ENCODE assay signal across 7 mouse cellular contexts in the genomic region with DNA sequence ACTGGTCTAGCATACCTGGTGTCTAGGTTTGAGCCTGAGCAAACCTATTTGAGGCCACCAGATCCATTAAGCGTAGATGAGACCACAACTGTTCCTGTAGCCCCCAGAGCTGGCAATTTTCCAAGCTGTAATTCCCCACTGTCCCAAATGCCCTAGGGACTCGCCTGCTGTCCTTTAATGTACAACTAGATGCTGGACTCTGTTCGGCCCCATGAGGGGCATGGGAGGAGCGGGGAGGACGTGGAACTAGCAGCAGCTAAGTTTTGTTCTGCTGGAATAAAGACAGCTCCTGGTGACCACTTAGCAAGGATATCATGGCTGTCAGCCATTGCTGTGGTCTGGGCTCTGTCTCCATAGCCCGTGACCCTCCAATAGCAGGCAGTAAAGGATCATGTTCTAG. TPM values are rescaled to one million over a fixed set of nuclear protein-coding genes. Genes with fewer than 3 reads are reported as not detected.
DNase-seq lines count a peak whose midpoint lies in the region; ATAC-seq and TF ChIP-seq lines count a peak whose summit lies in the region.
"Not testable (repeated sequence)": the region's sequence is repeated elsewhere in the genome, so short reads cannot be mapped to it uniquely, and the experiment has no call there.
"Had no signal": no experiment of that assay in that cellular context is flagged by ENCODE, and none has a peak within 500 bp of the region (broad histone marks: within the 10 kb centered on the region; RNA-seq: fewer than 3 reads in every experiment).

No protein-coding gene starts in this region.

- not testable (repeated sequence) for H3K4me1 ChIP-seq in kidney, embryonic 15.5 days; kidney, postnatal 0 days (replicated peaks; ENCODE audit: insufficient read depth, low read length); liver, embryonic 13.5 days (replicated peaks); liver, embryonic 15.5 days (replicated peaks); liver, postnatal 0 days (ENCODE audit: insufficient read depth)

- peak; percentile 77 for ATAC-seq in kidney, embryonic 15.5 days (replicated peaks; ENCODE audit: low FRiP score)
- peak; percentile 84 for ATAC-seq in kidney, postnatal 0 days (replicated peaks; ENCODE audit: low FRiP score, low read depth)
- ATAC-seq in liver, embryonic 13.5 days (ENCODE audit: low read depth) = peak; percentile 57; the same call in 1 of the 2 replicates
- ATAC-seq in liver, embryonic 15.5 days (ENCODE audit: insufficient read depth) = peak; percentile 68
- 0 out of 2 replicates have a peak, but pooled peaks have one; percentile 43 for ATAC-seq in liver, postnatal 0 days

- H3K36me3 ChIP-seq in kidney, embryonic 15.5 days; kidney, postnatal 0 days (ENCODE audit: insufficient read depth, low read length); liver, embryonic 13.5 days; liver, embryonic 15.5 days (replicated peaks); liver, postnatal 0 days (replicated peaks; ENCODE audit: insufficient read depth, low read length): not testable (repeated sequence)

- not testable (repeated sequence) for H3K9me3 ChIP-seq in kidney, embryonic 15.5 days (replicated peaks); kidney, postnatal 0 days (replicated peaks; ENCODE audit: low read length); liver, embryonic 13.5 days (replicated peaks); liver, embryonic 15.5 days (replicated peaks); liver, postnatal 0 days (ENCODE audit: low read length)

- not testable (repeated sequence) for H3K4me3 ChIP-seq in kidney, embryonic 15.5 days (replicated peaks); kidney, postnatal 0 days (replicated peaks; ENCODE audit: low read depth, low read length); liver, embryonic 13.5 days (replicated peaks); liver, embryonic 15.5 days (replicated peaks); liver, postnatal 0 days (ENCODE audit: low read depth, low read length)

- DNase-seq in kidney, postnatal 0 days (ENCODE audit: low spot score); liver, embryonic 13.5 days; liver, postnatal 0 days: not testable (repeated sequence)

- TF ChIP-seq EP300 in liver, postnatal 0 days (IDR thresholded peaks at IDR 0.05; ENCODE audit: low read depth) = not testable (repeated sequence)

- not testable (repeated sequence) for H3K27ac ChIP-seq in kidney, embryonic 15.5 days; kidney, postnatal 0 days; liver, embryonic 13.5 days; liver, embryonic 15.5 days (replicated peaks); liver, postnatal 0 days (ENCODE audit: low read depth)

- not testable (repeated sequence) for H3K27me3 ChIP-seq in kidney, embryonic 15.5 days; kidney, postnatal 0 days (ENCODE audit: insufficient read depth, low read length); liver, embryonic 13.5 days; liver, embryonic 15.5 days; liver, postnatal 0 days (ENCODE audit: insufficient read depth, low read length)

- H3K9ac ChIP-seq in kidney, embryonic 15.5 days; kidney, postnatal 0 days (ENCODE audit: low read depth, low read length); liver, embryonic 13.5 days; liver, embryonic 15.5 days; liver, postnatal 0 days (replicated peaks): not testable (repeated sequence)

- H3K4me2 ChIP-seq in kidney, embryonic 15.5 days; kidney, postnatal 0 days (ENCODE audit: low read length); liver, embryonic 13.5 days; liver, embryonic 15.5 days; liver, postnatal 0 days (ENCODE audit: low read depth, low read length): not testable (repeated sequence)

- TF ChIP-seq CTCF in kidney, postnatal 0 days (IDR thresholded peaks at IDR 0.05; ENCODE audit: low read depth); liver, postnatal 0 days (IDR thresholded peaks at IDR 0.05; ENCODE audit: low read depth): not testable (repeated sequence)

- WGBS in kidney, embryonic 15.5 days = no CpG with 5 or more reads among the region's 6 CpGs
- no CpG with 5 or more reads among the region's 6 CpGs for WGBS in kidney, postnatal 0 days
- WGBS in liver, embryonic 13.5 days (ENCODE audit: insufficient replicate concordance) = no CpG with 5 or more reads among the region's 6 CpGs
- no CpG with 5 or more reads among the region's 6 CpGs for WGBS in liver, embryonic 15.5 days (ENCODE audit: insufficient replicate concordance)
- WGBS in liver, postnatal 0 days (ENCODE audit: insufficient replicate concordance) = no CpG with 5 or more reads among the region's 6 CpGs

RNA-seq across cellular contexts. Expression of a gene that starts 11.7 kb away (rescaled TPM):
- 17.4 and 22.4 TPM in 2 replicates for polyA plus RNA-seq in kidney, embryonic 15.5 days (2015; fragmentation: Nextera tagmentation; extraction: Ambion mirVana)
- polyA plus RNA-seq in kidney, postnatal 0 days (2015; fragmentation: Nextera tagmentation; extraction: Ambion mirVana) = 20.6 and 24.7 TPM in 2 replicates
- 2.1 and 2.7 TPM in 2 replicates for polyA plus RNA-seq in liver, embryonic 13.5 days (2015; fragmentation: Nextera tagmentation; extraction: Ambion mirVana)
- polyA plus RNA-seq in liver, embryonic 15.5 days (2015; fragmentation: Nextera tagmentation; extraction: Ambion mirVana) = 2.9 TPM in 2 replicates
- polyA plus RNA-seq in liver, postnatal 0 days (2015; fragmentation: Nextera tagmentation; extraction: Ambion mirVana) = 2.2 and 3.6 TPM in 2 replicates
- polyA plus RNA-seq: G1E had no signal

RNA-seq across cellular contexts. Expression of a gene that starts 31.8 kb away (rescaled TPM):
- 87.0 and 104 TPM in 2 replicates for polyA plus RNA-seq in kidney, embryonic 15.5 days (2015; fragmentation: Nextera tagmentation; extraction: Ambion mirVana)
- 90.1 and 93.8 TPM in 2 replicates for polyA plus RNA-seq in kidney, postnatal 0 days (2015; fragmentation: Nextera tagmentation; extraction: Ambion mirVana)
- polyA plus RNA-seq in liver, embryonic 13.5 days (2015; fragmentation: Nextera tagmentation; extraction: Ambion mirVana) = 13.4 and 16.3 TPM in 2 replicates
- polyA plus RNA-seq in liver, embryonic 15.5 days (2015; fragmentation: Nextera tagmentation; extraction: Ambion mirVana) = 26.3 and 33.4 TPM in 2 replicates
- 14.8 and 17.9 TPM in 2 replicates for polyA plus RNA-seq in liver, postnatal 0 days (2015; fragmentation: Nextera tagmentation; extraction: Ambion mirVana)
- polyA plus RNA-seq: activated CD4-positive, CD25-positive, alpha-beta regulatory T cell, adult 4 months; G1E had no signal
